Mouse (Mus musculus): ENCODE measurements around the gene Tll1. TPM values are rescaled to one million over a fixed set of nuclear protein-coding genes. Genes with fewer than 3 reads are reported as not detected.

The Tll1 gene
- total RNA-seq (2021) (1 to 10 TPM in 1 of 2 experiments, under 1 TPM in 1; 0.66 to 1.2 TPM), polyA plus RNA-seq (2012; rRNA removed) (0.29 and 0.41 TPM in 2 replicates)
- long read RNA-seq, partial matches to known transcripts = 1 of 2 reads
- long read RNA-seq, other reads (novel, unspliced or antisense) = 0 of 2 reads

GRCm38 (mm10) chr8:64206024-64206385 lies at the start of gene Tll1:
Gene Tll1, minus strand, starts transcription at chr8:64206271.
- no peaks in the 10 kb centered on the region; the same call in 1 of the 2 replicates for H3K4me1 ChIP-seq (ENCODE audit: control insufficient read depth, insufficient read depth, low read length)
- peak within 1 kb of the TSS; percentile 65 for H3K9ac ChIP-seq (ENCODE audit: low read depth, low read length)
- H3K4me3 ChIP-seq = peak within 1 kb of the TSS; percentile 58
- intact Hi-C loops (cut with DNase I) = loop anchor here (10.0 kb wide), 1 partner anchor 339 kb away; no protein-coding TSS in a partner anchor
- H3K36me3 ChIP-seq (ENCODE audit: control insufficient read depth, insufficient read depth, low read length) = no peaks in the 10 kb centered on the region
- DNase-seq = peak; percentile 10 to 18
- TF ChIP-seq EP300 (IDR thresholded peaks at IDR 0.05; ENCODE audit: insufficient read depth, low read depth, low read length) = no peak
- no peak for TF ChIP-seq CTCF (IDR thresholded peaks at IDR 0.05)
- TF ChIP-seq POLR2A (IDR thresholded peaks at IDR 0.05; ENCODE audit: insufficient read depth, low read depth, low read length) = no peak
- peaks cover 3% of the 10 kb centered on the region; the same call in 1 of the 2 replicates for H3K27me3 ChIP-seq (ENCODE audit: control insufficient read depth, insufficient read depth, low read length)
- H3K79me2 ChIP-seq (replicated peaks; ENCODE audit: control insufficient read depth, insufficient read depth, low read length) = no peaks in the 10 kb centered on the region
- H3K27ac ChIP-seq = no peak within 1 kb of the TSS
- under 1% methylated on average over 18 of the region's 18 CpGs for whole genome bisulfite sequencing

DNA sequence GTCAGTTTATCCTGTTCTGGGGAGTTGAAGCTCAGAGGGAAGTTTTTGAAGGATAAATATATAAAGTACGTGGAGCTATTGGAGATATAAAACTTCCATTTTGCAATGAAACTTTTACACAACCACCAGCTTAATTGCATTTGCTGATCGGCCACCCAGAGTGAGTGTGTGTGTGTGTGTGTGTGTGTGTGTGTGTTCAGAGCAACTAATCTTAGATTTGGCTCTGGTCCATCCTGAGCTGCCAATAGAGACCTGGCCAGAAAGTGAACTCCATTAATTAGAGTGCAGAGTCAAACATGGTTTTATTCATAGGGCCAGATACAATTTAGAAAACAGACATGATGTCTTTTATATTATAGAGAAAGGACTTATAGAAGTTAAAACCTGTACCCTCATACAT lies 32.6 kb upstream of the Tll1 start:
- no peak for DNase-seq
- Histone ChIP-seq H3K79me2 (replicated peaks; ENCODE audit: control insufficient read depth, insufficient read depth, low read length) (no peaks in the 10 kb centered on the region), H3K4me3 (no peak overlapping the region), H3K4me1 (ENCODE audit: control insufficient read depth, insufficient read depth, low read length) (no peaks in the 10 kb centered on the region), H3K36me3 (ENCODE audit: control insufficient read depth, insufficient read depth, low read length) (no peaks in the 10 kb centered on the region), H3K27me3 (ENCODE audit: control insufficient read depth, insufficient read depth, low read length) (no peaks in the 10 kb centered on the region), H3K9ac (ENCODE audit: low read depth, low read length) (no peak overlapping the region), H3K27ac (no peak overlapping the region)
- TF ChIP-seq POLR2A (IDR thresholded peaks at IDR 0.05; ENCODE audit: insufficient read depth, low read depth, low read length) = no peak
- TF ChIP-seq CTCF (IDR thresholded peaks at IDR 0.05) = no peak
- no peak for TF ChIP-seq EP300 (IDR thresholded peaks at IDR 0.05; ENCODE audit: insufficient read depth, low read depth, low read length)
- intact Hi-C loops (cut with DNase I) = no loop called here
- WGBS = 64% methylated on average over 2 of the region's 2 CpGs

DNA sequence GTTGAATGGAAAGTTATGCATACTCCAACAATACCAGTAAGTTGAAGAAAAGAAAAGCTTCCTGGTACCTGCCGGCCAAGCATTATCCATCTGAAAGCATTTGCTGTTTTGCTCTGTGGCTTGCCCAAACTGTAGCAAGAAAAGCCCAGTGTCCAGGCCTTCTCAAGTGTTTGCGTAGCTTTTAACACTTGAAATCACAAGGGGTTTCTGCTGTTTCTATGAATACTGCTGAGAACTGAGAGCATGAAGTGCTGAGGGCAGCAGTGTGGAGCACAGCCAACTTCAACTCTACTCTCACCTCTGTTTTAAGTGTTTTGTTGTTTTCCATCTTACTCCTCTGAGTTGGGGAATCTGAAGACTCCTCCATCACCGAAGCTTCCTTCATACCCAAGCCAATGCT lies 15.5 kb upstream of the Tll1 start:
- H3K4me3 ChIP-seq = no peak overlapping the region
- WGBS = 85% methylated on average over 3 of the region's 3 CpGs
- no peak overlapping the region for H3K9ac ChIP-seq (ENCODE audit: low read depth, low read length)
- no peak for DNase-seq
- intact Hi-C loops (cut with DNase I) = no loop called here
- no peaks in the 10 kb centered on the region for H3K27me3 ChIP-seq (ENCODE audit: control insufficient read depth, insufficient read depth, low read length)
- H3K4me1 ChIP-seq (ENCODE audit: control insufficient read depth, insufficient read depth, low read length) = no peaks in the 10 kb centered on the region
- H3K36me3 ChIP-seq (ENCODE audit: control insufficient read depth, insufficient read depth, low read length) = no peaks in the 10 kb centered on the region
- H3K27ac ChIP-seq = no peak overlapping the region
- no peak for TF ChIP-seq POLR2A (IDR thresholded peaks at IDR 0.05; ENCODE audit: insufficient read depth, low read depth, low read length)
- TF ChIP-seq CTCF (IDR thresholded peaks at IDR 0.05) = no peak
- no peak for TF ChIP-seq EP300 (IDR thresholded peaks at IDR 0.05; ENCODE audit: insufficient read depth, low read depth, low read length)
- H3K79me2 ChIP-seq (replicated peaks; ENCODE audit: control insufficient read depth, insufficient read depth, low read length) = no peaks in the 10 kb centered on the region

DNA sequence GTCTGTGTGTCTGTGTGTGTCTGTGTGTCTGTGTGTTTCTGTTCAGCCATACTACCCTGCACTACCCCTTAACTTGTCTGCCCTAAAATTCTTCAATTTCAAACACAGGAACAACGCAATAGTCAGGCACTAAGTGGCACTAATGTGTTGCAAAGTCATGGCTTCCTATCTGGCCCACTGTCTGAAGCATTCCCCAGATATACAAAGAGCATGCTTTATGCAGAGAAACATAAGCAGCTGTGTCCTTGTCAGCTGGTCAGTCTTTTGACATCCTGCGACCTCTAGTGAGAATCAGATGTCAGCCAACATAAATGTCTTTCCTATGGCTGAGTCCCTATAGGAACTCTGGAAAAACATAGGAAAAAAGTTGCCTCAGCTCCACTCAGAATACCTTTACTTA lies 11.6 kb upstream of the Tll1 start:
- H3K9ac ChIP-seq (ENCODE audit: low read depth, low read length) = no peak overlapping the region
- intact Hi-C loops (cut with DNase I) = no loop called here
- no peaks in the 10 kb centered on the region for H3K4me1 ChIP-seq (ENCODE audit: control insufficient read depth, insufficient read depth, low read length)
- DNase-seq = no peak
- TF ChIP-seq EP300 (IDR thresholded peaks at IDR 0.05; ENCODE audit: insufficient read depth, low read depth, low read length) (no peak), CTCF (IDR thresholded peaks at IDR 0.05) (no peak), POLR2A (IDR thresholded peaks at IDR 0.05; ENCODE audit: insufficient read depth, low read depth, low read length) (no peak)
- H3K36me3 ChIP-seq (ENCODE audit: control insufficient read depth, insufficient read depth, low read length) = no peaks in the 10 kb centered on the region
- H3K27ac ChIP-seq = no peak overlapping the region
- no peaks in the 10 kb centered on the region for H3K27me3 ChIP-seq (ENCODE audit: control insufficient read depth, insufficient read depth, low read length)
- no peaks in the 10 kb centered on the region for H3K79me2 ChIP-seq (replicated peaks; ENCODE audit: control insufficient read depth, insufficient read depth, low read length)
- WGBS = 32% methylated on average over 2 of the region's 2 CpGs
- no peak overlapping the region for H3K4me3 ChIP-seq

GRCm38 (mm10) chr8:64216252-64216651 lies 10.2 kb upstream of the Tll1 start:
- WGBS = 84% methylated on average over 1 of the region's 1 CpGs
- no peaks in the 10 kb centered on the region for H3K27me3 ChIP-seq (ENCODE audit: control insufficient read depth, insufficient read depth, low read length)
- intact Hi-C loops (cut with DNase I) = no loop called here

GRCm38 (mm10) chr8:64215374-64215773 lies 9.3 kb upstream of the Tll1 start:
- H3K4me1 ChIP-seq (ENCODE audit: control insufficient read depth, insufficient read depth, low read length) = no peaks in the 10 kb centered on the region
- TF ChIP-seq CTCF (IDR thresholded peaks at IDR 0.05) (no peak), EP300 (IDR thresholded peaks at IDR 0.05; ENCODE audit: insufficient read depth, low read depth, low read length) (no peak), POLR2A (IDR thresholded peaks at IDR 0.05; ENCODE audit: insufficient read depth, low read depth, low read length) (no peak)
- no peaks in the 10 kb centered on the region for H3K79me2 ChIP-seq (replicated peaks; ENCODE audit: control insufficient read depth, insufficient read depth, low read length)
- H3K4me3 ChIP-seq = no peak overlapping the region
- intact Hi-C loops (cut with DNase I) = no loop called here
- 61% methylated on average over 6 of the region's 6 CpGs for WGBS
- no peak for DNase-seq
- no peak overlapping the region for H3K27ac ChIP-seq
- no peaks in the 10 kb centered on the region for H3K36me3 ChIP-seq (ENCODE audit: control insufficient read depth, insufficient read depth, low read length)
- H3K27me3 ChIP-seq (ENCODE audit: control insufficient read depth, insufficient read depth, low read length) = no peaks in the 10 kb centered on the region
- H3K9ac ChIP-seq (ENCODE audit: low read depth, low read length) = no peak overlapping the region

More at GRCm38 (mm10) chr8:64216252-64216651, 10.2 kb upstream of the Tll1 start:
- Histone ChIP-seq H3K9ac (ENCODE audit: low read depth, low read length) (no peak overlapping the region), H3K79me2 (replicated peaks; ENCODE audit: control insufficient read depth, insufficient read depth, low read length) (no peaks in the 10 kb centered on the region), H3K27ac (no peak overlapping the region), H3K4me1 (ENCODE audit: control insufficient read depth, insufficient read depth, low read length) (no peaks in the 10 kb centered on the region), H3K4me3 (no peak overlapping the region), H3K36me3 (ENCODE audit: control insufficient read depth, insufficient read depth, low read length) (no peaks in the 10 kb centered on the region)
- no peak for TF ChIP-seq EP300 (IDR thresholded peaks at IDR 0.05; ENCODE audit: insufficient read depth, low read depth, low read length)
- TF ChIP-seq POLR2A (IDR thresholded peaks at IDR 0.05; ENCODE audit: insufficient read depth, low read depth, low read length) = no peak
- TF ChIP-seq CTCF (IDR thresholded peaks at IDR 0.05) = no peak
- DNase-seq = no peak
